Mouse (Mus musculus): ENCODE measurements around the gene Fcho2. TPM values are rescaled to one million over a fixed set of nuclear protein-coding genes. Genes with fewer than 3 reads are reported as not detected.
A peak's percentile ranks its signal among the peaks of the same experiment; 100 is the strongest.
"Not testable (repeated sequence)": the region's sequence is repeated elsewhere in the genome, so short reads cannot be mapped to it uniquely, and the experiment has no call there.

Fcho2 gene
- polyA plus RNA-seq, 1 experiment from 2014 or later = 30.7 TPM

GRCm38 (mm10) chr13:98829026-98829425 lies 13.8 kb upstream of the Fcho2 start:
- 92% methylated on average over 6 of the region's 6 CpGs for WGBS (ENCODE audit: insufficient replicate concordance)
- not testable (repeated sequence) for H3K4me2 ChIP-seq; H3K9me3 ChIP-seq (replicated peaks; ENCODE audit: control insufficient read depth, low read length); ATAC-seq (replicated peaks; ENCODE audit: insufficient number of reproducible peaks, low FRiP score, low TSS enrichment); H3K36me3 ChIP-seq (ENCODE audit: control insufficient read depth, insufficient read depth, low read length); H3K27ac ChIP-seq (ENCODE audit: low read depth, low read length); H3K9ac ChIP-seq (ENCODE audit: low read depth, low read length); H3K4me3 ChIP-seq (ENCODE audit: low read depth, low read length); H3K27me3 ChIP-seq (ENCODE audit: control insufficient read depth, insufficient read depth, low read length); H3K4me1 ChIP-seq (ENCODE audit: control insufficient read depth, insufficient read depth, low read length)

DNA sequence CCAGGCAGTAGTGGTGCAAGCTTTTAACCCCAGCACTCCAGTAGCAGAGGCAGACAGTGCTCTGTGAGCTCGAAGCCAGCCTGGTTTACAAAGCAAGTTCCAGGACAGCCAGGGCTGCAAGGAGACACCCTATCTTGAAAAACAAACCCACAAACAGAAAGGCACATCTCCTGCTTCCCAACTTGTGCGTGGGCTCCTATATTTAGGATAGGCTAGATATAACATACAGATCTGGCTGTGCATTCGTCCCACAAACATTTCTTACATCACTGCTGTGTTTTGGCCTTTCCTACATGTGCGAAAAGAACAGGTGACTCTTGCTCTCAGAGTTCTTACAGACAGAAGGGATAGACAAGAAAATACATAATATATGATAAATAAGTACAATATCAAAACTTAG lies 10.3 kb upstream of the Fcho2 start:
- 73% methylated on average over 4 of the region's 4 CpGs for WGBS (ENCODE audit: insufficient replicate concordance)
- Histone ChIP-seq H3K27ac (ENCODE audit: low read depth, low read length) (no peak overlapping the region), H3K27me3 (ENCODE audit: control insufficient read depth, insufficient read depth, low read length) (no peaks in the 10 kb centered on the region), H3K4me1 (ENCODE audit: control insufficient read depth, insufficient read depth, low read length) (no peaks in the 10 kb centered on the region), H3K4me3 (ENCODE audit: low read depth, low read length) (no peak overlapping the region), H3K9me3 (replicated peaks; ENCODE audit: control insufficient read depth, low read length) (no peaks in the 10 kb centered on the region), H3K36me3 (ENCODE audit: control insufficient read depth, insufficient read depth, low read length) (no peaks in the 10 kb centered on the region), H3K9ac (ENCODE audit: low read depth, low read length) (no peak overlapping the region), H3K4me2 (no peak overlapping the region)
- ATAC-seq (replicated peaks; ENCODE audit: insufficient number of reproducible peaks, low FRiP score, low TSS enrichment) = no peak

DNA sequence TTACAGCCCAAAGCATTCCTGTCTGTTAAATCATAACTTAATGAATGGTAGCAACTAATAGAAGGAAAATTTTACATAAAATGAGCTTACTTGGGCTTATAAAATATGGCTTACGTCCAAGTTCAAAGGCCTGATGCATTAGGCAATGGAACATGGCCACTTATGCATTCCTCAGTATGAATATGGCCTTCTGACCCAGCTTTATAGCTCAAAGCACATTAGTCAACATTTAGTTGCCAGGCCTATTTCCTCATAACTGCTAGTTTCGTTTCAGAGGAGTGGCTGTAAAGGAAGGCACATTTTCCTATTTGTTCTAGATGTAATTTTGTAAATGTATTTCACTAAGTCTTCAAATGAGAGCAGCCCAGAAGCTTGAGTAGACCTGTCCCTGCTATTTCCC lies 3.8 kb upstream of the Fcho2 start:
- H3K4me3 ChIP-seq (ENCODE audit: low read depth, low read length) = no peak overlapping the region
- 76% methylated on average over 2 of the region's 2 CpGs for WGBS (ENCODE audit: insufficient replicate concordance)
- no peak for ATAC-seq (replicated peaks; ENCODE audit: insufficient number of reproducible peaks, low FRiP score, low TSS enrichment)
- peaks cover 3% of the 10 kb centered on the region for H3K4me1 ChIP-seq (ENCODE audit: control insufficient read depth, insufficient read depth, low read length)
- no peaks in the 10 kb centered on the region for H3K36me3 ChIP-seq (ENCODE audit: control insufficient read depth, insufficient read depth, low read length)
- no peak overlapping the region for H3K27ac ChIP-seq (ENCODE audit: low read depth, low read length)
- no peak overlapping the region for H3K4me2 ChIP-seq
- no peak overlapping the region for H3K9ac ChIP-seq (ENCODE audit: low read depth, low read length)
- no peaks in the 10 kb centered on the region for H3K27me3 ChIP-seq (ENCODE audit: control insufficient read depth, insufficient read depth, low read length)
- no peaks in the 10 kb centered on the region for H3K9me3 ChIP-seq (replicated peaks; ENCODE audit: control insufficient read depth, low read length)

- Histone ChIP-seq H3K4me2 (no peak overlapping the region), H3K27ac (ENCODE audit: low read depth, low read length) (no peak overlapping the region), H3K9me3 (replicated peaks; ENCODE audit: control insufficient read depth, low read length) (no peaks in the 10 kb centered on the region), H3K4me3 (ENCODE audit: low read depth, low read length) (no peak overlapping the region), H3K27me3 (ENCODE audit: control insufficient read depth, insufficient read depth, low read length) (no peaks in the 10 kb centered on the region), H3K4me1 (ENCODE audit: control insufficient read depth, insufficient read depth, low read length) (peaks cover 3% of the 10 kb centered on the region), H3K36me3 (ENCODE audit: control insufficient read depth, insufficient read depth, low read length) (no peaks in the 10 kb centered on the region), H3K9ac (ENCODE audit: low read depth, low read length) (no peak overlapping the region)
- WGBS (ENCODE audit: insufficient replicate concordance) = 71% methylated on average over 4 of the region's 4 CpGs
- no peak for ATAC-seq (replicated peaks; ENCODE audit: insufficient number of reproducible peaks, low FRiP score, low TSS enrichment)
Observed at GRCm38 (mm10) chr13:98818205-98818604, 3.0 kb upstream of the Fcho2 start.

- Histone ChIP-seq H3K4me1 (ENCODE audit: control insufficient read depth, insufficient read depth, low read length) (peaks cover 3% of the 10 kb centered on the region), H3K9ac (ENCODE audit: low read depth, low read length) (no peak overlapping the region), H3K4me2 (no peak overlapping the region), H3K36me3 (ENCODE audit: control insufficient read depth, insufficient read depth, low read length) (no peaks in the 10 kb centered on the region), H3K27ac (ENCODE audit: low read depth, low read length) (no peak overlapping the region), H3K27me3 (ENCODE audit: control insufficient read depth, insufficient read depth, low read length) (no peaks in the 10 kb centered on the region), H3K4me3 (ENCODE audit: low read depth, low read length) (no peak overlapping the region), H3K9me3 (replicated peaks; ENCODE audit: control insufficient read depth, low read length) (no peaks in the 10 kb centered on the region)
- WGBS (ENCODE audit: insufficient replicate concordance) = 55% methylated on average over 4 of the region's 4 CpGs
- ATAC-seq (replicated peaks; ENCODE audit: insufficient number of reproducible peaks, low FRiP score, low TSS enrichment) = no peak
Observed at GRCm38 (mm10) chr13:98817766-98818165, 2.5 kb upstream of the Fcho2 start.

GRCm38 (mm10) chr13:98816981-98817660 lies 1.9 kb upstream of the Fcho2 start:
- not testable (repeated sequence) for H3K27ac ChIP-seq (ENCODE audit: low read depth, low read length); H3K27me3 ChIP-seq (ENCODE audit: control insufficient read depth, insufficient read depth, low read length); H3K4me3 ChIP-seq (ENCODE audit: low read depth, low read length); H3K9ac ChIP-seq (ENCODE audit: low read depth, low read length); ATAC-seq (replicated peaks; ENCODE audit: insufficient number of reproducible peaks, low FRiP score, low TSS enrichment); H3K4me1 ChIP-seq (ENCODE audit: control insufficient read depth, insufficient read depth, low read length); H3K9me3 ChIP-seq (replicated peaks; ENCODE audit: control insufficient read depth, low read length); H3K4me2 ChIP-seq; H3K36me3 ChIP-seq (ENCODE audit: control insufficient read depth, insufficient read depth, low read length)
- 70% methylated on average over 4 of the region's 4 CpGs for WGBS (ENCODE audit: insufficient replicate concordance)

- WGBS (ENCODE audit: insufficient replicate concordance) = 77% methylated on average over 9 of the region's 9 CpGs
Observed at GRCm38 (mm10) chr13:98816571-98816970, 1.3 kb upstream of the Fcho2 start.

GRCm38 (mm10) chr13:98814275-98815040 lies 791 bp downstream of the Fcho2 start:
- Histone ChIP-seq H3K9me3 (replicated peaks; ENCODE audit: control insufficient read depth, low read length) (no peaks in the 10 kb centered on the region), H3K36me3 (ENCODE audit: control insufficient read depth, insufficient read depth, low read length) (no peaks in the 10 kb centered on the region), H3K4me3 (ENCODE audit: low read depth, low read length) (peak overlapping the region; percentile 61), H3K27me3 (ENCODE audit: control insufficient read depth, insufficient read depth, low read length) (no peaks in the 10 kb centered on the region), H3K4me2 (peak overlapping the region; percentile 67), H3K4me1 (ENCODE audit: control insufficient read depth, insufficient read depth, low read length) (peaks cover 3% of the 10 kb centered on the region), H3K27ac (ENCODE audit: low read depth, low read length) (peak overlapping the region; percentile 99), H3K9ac (ENCODE audit: low read depth, low read length) (peak overlapping the region; percentile 98)
- peak; percentile 57 for ATAC-seq (replicated peaks; ENCODE audit: insufficient number of reproducible peaks, low FRiP score, low TSS enrichment)
- WGBS (ENCODE audit: insufficient replicate concordance) = under 1% methylated on average over 68 of the region's 81 CpGs

More at GRCm38 (mm10) chr13:98816571-98816970, 1.3 kb upstream of the Fcho2 start:
- Histone ChIP-seq H3K9me3 (replicated peaks; ENCODE audit: control insufficient read depth, low read length) (no peaks in the 10 kb centered on the region), H3K36me3 (ENCODE audit: control insufficient read depth, insufficient read depth, low read length) (no peaks in the 10 kb centered on the region), H3K27ac (ENCODE audit: low read depth, low read length) (no peak overlapping the region), H3K4me3 (ENCODE audit: low read depth, low read length) (no peak overlapping the region), H3K27me3 (ENCODE audit: control insufficient read depth, insufficient read depth, low read length) (no peaks in the 10 kb centered on the region), H3K9ac (ENCODE audit: low read depth, low read length) (no peak overlapping the region), H3K4me2 (no peak overlapping the region), H3K4me1 (ENCODE audit: control insufficient read depth, insufficient read depth, low read length) (peaks cover 3% of the 10 kb centered on the region)
- ATAC-seq (replicated peaks; ENCODE audit: insufficient number of reproducible peaks, low FRiP score, low TSS enrichment) = no peak

All from heart, embryonic 11.5 days (tissue).